Mouse (Mus musculus): ENCODE measurements around the gene Cmpk2.
"Not testable (repeated sequence)": the region's sequence is repeated elsewhere in the genome, so short reads cannot be mapped to it uniquely, and the experiment has no call there.

Cmpk2 gene

GRCm38 (mm10) chr12:26460091-26460490 is 8.9 kb upstream of the Cmpk2 start:
- DNase-seq (ENCODE audit: low read depth, low spot score), result peak; percentile 27
- H3K36me3 ChIP-seq (ENCODE audit: control insufficient read depth, insufficient read depth, low read length, poor library complexity, severe bottlenecking), result no peaks in the 10 kb centered on the region

GRCm38 (mm10) chr12:26465600-26465999 is 3.4 kb upstream of the Cmpk2 start:
- Histone ChIP-seq H3K27me3 (ENCODE audit: control insufficient read depth, insufficient read depth, low read length, poor library complexity, severe bottlenecking) (no peaks in the 10 kb centered on the region), H3K36me3 (ENCODE audit: control insufficient read depth, insufficient read depth, low read length, poor library complexity, severe bottlenecking) (no peaks in the 10 kb centered on the region)
- DNase-seq (ENCODE audit: low read depth, low spot score), result no peak

More at GRCm38 (mm10) chr12:26460091-26460490, 8.9 kb upstream of the Cmpk2 start:
- no peaks in the 10 kb centered on the region for H3K27me3 ChIP-seq (ENCODE audit: control insufficient read depth, insufficient read depth, low read length, poor library complexity, severe bottlenecking)

- Histone ChIP-seq H3K27me3 (ENCODE audit: control insufficient read depth, insufficient read depth, low read length, poor library complexity, severe bottlenecking) (no peaks in the 10 kb centered on the region), H3K36me3 (ENCODE audit: control insufficient read depth, insufficient read depth, low read length, poor library complexity, severe bottlenecking) (no peaks in the 10 kb centered on the region; the same call in 1 of the 2 replicates)
- no peak for DNase-seq (ENCODE audit: low read depth, low spot score)
Observed at GRCm38 (mm10) chr12:26470042-26470409, 1.0 kb downstream of the Cmpk2 start.

- no peaks in the 10 kb centered on the region for H3K27me3 ChIP-seq (ENCODE audit: control insufficient read depth, insufficient read depth, low read length, poor library complexity, severe bottlenecking)
- peaks cover 2% of the 10 kb centered on the region; the same call in 1 of the 2 replicates for H3K36me3 ChIP-seq (ENCODE audit: control insufficient read depth, insufficient read depth, low read length, poor library complexity, severe bottlenecking)
- DNase-seq (ENCODE audit: low read depth, low spot score), result no peak
Observed at GRCm38 (mm10) chr12:26471376-26471775, 2.4 kb downstream of the Cmpk2 start.

- Histone ChIP-seq H3K36me3 (ENCODE audit: control insufficient read depth, insufficient read depth, low read length, poor library complexity, severe bottlenecking) (peaks cover 6% of the 10 kb centered on the region; the same call in 1 of the 2 replicates), H3K27me3 (ENCODE audit: control insufficient read depth, insufficient read depth, low read length, poor library complexity, severe bottlenecking) (no peaks in the 10 kb centered on the region)
- DNase-seq (ENCODE audit: low read depth, low spot score), result no peak
Observed at GRCm38 (mm10) chr12:26472770-26473481, 3.9 kb downstream of the Cmpk2 start.

GRCm38 (mm10) chr12:26473746-26474145 is 4.7 kb downstream of the Cmpk2 start:
- peaks cover 6% of the 10 kb centered on the region; the same call in 1 of the 2 replicates for H3K36me3 ChIP-seq (ENCODE audit: control insufficient read depth, insufficient read depth, low read length, poor library complexity, severe bottlenecking)
- H3K27me3 ChIP-seq (ENCODE audit: control insufficient read depth, insufficient read depth, low read length, poor library complexity, severe bottlenecking), result no peaks in the 10 kb centered on the region
- no peak for DNase-seq (ENCODE audit: low read depth, low spot score)

DNA sequence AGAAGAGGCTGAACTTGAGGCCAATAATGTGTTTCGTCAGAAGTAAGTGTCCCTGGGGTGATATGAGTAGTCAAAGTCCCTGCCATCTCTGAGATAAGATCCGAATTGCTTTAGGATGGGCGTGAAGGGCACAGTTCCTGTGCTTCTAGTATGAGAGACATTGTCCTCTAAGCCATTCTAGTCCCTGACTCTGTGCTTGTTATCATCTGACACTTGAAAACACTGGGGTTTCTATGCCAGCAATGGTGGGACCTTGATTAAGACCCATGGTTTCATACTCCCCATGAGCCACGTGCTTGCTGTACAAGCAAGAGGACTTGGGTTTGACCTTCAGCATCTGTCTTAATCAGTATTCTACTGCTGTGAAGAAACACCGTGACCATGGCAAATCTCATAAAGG is 8.2 kb downstream of the Cmpk2 start:
- H3K27me3 ChIP-seq (ENCODE audit: control insufficient read depth, insufficient read depth, low read length, poor library complexity, severe bottlenecking), result no peaks in the 10 kb centered on the region
- peaks cover 6% of the 10 kb centered on the region for H3K36me3 ChIP-seq (ENCODE audit: control insufficient read depth, insufficient read depth, low read length, poor library complexity, severe bottlenecking)
- DNase-seq (ENCODE audit: low read depth, low spot score), result no peak

DNA sequence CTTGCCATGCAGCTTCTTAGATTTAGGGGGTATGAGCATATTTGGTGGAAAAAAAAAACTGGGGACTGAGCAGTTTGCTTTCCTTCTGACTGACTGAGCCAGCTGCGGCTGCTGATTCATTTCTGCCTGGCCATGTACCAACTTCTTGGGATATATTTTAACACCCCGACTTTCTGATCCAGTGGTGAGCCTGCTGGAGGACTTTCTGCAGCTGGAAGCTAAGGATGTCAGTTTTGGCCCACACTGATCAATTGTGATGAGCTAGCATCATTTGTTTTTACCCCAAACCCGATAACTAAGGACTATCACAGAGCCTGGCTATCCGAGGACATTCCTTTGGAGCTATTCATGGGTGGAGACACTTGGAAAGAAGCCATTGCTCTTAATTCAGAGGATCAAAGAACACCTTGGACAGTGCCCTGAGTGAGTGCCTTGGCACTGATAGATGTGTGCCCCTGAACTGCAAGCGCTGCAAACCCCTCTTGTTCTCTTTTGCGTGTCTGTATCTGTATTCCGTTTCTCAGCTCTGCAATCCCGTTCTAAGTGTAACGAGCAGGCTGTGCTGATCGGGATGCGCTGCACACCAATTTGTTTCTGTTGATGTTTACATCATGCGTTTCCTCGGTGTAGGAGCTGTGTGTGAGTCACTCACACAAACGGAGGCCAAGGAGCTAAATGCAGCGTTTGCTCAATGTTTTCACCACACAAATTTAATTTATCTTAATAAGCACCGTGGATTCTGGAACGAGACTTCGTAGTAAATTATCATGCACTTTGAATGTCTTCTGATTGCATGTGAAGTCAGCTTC is 9.4 kb downstream of the Cmpk2 start:
- H3K27me3 ChIP-seq (ENCODE audit: control insufficient read depth, insufficient read depth, low read length, poor library complexity, severe bottlenecking), result no peaks in the 10 kb centered on the region
- H3K36me3 ChIP-seq (ENCODE audit: control insufficient read depth, insufficient read depth, low read length, poor library complexity, severe bottlenecking), result peaks cover 6% of the 10 kb centered on the region
- DNase-seq (ENCODE audit: low read depth, low spot score), result no peak

DNA sequence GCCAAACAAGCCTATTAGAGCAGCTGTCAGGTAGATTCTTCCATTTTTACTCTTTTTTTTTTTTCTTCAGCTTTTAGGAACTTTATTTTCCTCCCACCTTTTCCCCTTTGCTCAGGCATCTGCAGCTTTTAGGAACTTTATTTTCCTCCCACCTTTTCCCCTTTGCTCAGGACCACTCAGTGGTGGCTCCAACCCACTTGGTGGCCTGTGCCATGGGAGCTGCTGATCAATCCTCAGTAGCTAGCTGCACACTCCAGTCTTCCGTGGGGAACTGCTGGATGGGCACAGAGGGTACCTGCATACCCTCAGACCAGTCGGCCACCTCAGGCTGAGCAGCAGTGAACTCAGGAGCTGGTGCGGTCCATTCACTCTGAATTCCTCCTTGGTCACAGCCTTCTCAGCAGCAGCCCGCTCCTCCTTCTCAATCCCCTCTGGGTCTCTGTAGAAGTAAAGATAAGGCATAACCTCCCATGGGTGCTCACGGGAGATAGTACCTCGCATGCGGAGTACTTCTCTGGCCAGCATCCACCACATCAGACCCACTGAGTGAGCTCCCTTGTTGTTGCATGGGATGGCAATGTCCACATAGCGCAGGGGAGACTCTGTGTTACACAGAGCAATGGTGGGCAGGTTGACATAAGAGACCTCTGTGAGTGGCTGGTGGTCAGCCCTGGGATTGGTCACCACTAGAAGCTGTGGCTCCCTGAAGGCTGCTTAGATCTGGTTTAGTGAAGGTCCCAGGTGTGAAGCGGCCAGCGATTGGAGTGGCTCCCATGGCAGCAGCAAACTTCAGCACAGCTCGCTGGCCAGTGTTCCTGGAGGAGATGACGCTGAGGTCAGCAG is 17.0 kb downstream of the Cmpk2 start:
- H3K27me3 ChIP-seq (ENCODE audit: control insufficient read depth, insufficient read depth, low read length, poor library complexity, severe bottlenecking); DNase-seq (ENCODE audit: low read depth, low spot score); H3K36me3 ChIP-seq (ENCODE audit: control insufficient read depth, insufficient read depth, low read length, poor library complexity, severe bottlenecking): not testable (repeated sequence)

DNA sequence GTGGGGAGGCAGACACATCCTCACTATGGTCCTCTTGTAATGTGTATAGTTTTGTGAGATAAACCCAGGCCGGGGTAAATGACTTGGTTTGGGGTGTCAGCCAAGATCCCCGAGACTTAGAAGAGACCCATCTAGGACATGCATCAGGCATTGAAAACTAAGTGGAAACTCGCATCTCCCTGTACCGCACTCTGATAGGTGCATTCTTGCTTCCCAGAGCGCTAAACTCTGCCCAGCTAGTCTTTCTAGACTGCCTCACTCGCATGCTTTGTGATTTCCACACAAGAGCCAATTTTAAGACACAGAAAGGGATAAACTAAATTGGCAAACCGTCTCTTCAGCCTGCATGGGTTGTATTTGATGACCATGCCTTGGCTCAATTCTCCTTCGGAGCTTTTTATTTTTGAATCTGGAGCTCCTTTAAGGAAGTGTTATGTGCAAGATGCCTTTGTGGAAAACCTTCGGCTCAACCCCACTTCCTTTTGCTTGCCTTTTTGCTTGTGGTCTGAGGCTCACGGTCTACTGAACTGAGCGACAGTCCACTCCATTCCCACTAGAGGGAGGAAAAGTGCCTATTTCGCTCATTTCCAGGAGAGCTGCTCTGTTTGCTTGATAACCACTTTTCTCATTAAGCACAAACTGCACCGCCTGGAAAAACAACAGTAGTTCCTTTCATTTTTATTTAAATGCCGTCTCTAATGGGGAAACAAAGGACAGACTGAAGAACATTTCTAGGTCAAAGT is 19.0 kb downstream of the Cmpk2 start:
- no peaks in the 10 kb centered on the region for H3K36me3 ChIP-seq (ENCODE audit: control insufficient read depth, insufficient read depth, low read length, poor library complexity, severe bottlenecking)
- DNase-seq (ENCODE audit: low read depth, low spot score), result peak; percentile 5
- no peaks in the 10 kb centered on the region for H3K27me3 ChIP-seq (ENCODE audit: control insufficient read depth, insufficient read depth, low read length, poor library complexity, severe bottlenecking)

GRCm38 (mm10) chr12:26488617-26489274 is 19.7 kb downstream of the Cmpk2 start:
- DNase-seq (ENCODE audit: low read depth, low spot score), result no peak
- H3K36me3 ChIP-seq (ENCODE audit: control insufficient read depth, insufficient read depth, low read length, poor library complexity, severe bottlenecking), result no peaks in the 10 kb centered on the region
- H3K27me3 ChIP-seq (ENCODE audit: control insufficient read depth, insufficient read depth, low read length, poor library complexity, severe bottlenecking), result no peaks in the 10 kb centered on the region

DNA sequence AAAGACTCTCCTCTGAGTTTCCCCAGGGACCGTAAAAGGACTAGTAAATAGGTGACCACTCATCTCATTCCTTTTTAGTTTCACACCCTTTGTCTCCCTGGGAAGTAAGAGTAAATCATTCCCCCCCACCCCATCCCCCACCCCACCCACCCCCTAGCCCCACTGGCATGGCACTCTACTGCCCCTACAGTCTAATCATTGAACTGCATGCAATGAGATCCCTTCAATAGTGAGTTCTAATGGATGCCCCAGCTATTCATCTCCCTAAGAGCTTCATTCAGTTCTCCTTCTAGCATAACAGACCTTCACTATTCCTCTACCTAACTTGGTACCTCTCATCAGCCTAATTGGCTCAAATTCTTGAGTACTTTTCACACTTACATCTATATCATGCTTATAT is 20.9 kb downstream of the Cmpk2 start:
- peak; percentile 48 for DNase-seq (ENCODE audit: low read depth, low spot score)
- no peaks in the 10 kb centered on the region for H3K36me3 ChIP-seq (ENCODE audit: control insufficient read depth, insufficient read depth, low read length, poor library complexity, severe bottlenecking)
- H3K27me3 ChIP-seq (ENCODE audit: control insufficient read depth, insufficient read depth, low read length, poor library complexity, severe bottlenecking), result no peaks in the 10 kb centered on the region

DNA sequence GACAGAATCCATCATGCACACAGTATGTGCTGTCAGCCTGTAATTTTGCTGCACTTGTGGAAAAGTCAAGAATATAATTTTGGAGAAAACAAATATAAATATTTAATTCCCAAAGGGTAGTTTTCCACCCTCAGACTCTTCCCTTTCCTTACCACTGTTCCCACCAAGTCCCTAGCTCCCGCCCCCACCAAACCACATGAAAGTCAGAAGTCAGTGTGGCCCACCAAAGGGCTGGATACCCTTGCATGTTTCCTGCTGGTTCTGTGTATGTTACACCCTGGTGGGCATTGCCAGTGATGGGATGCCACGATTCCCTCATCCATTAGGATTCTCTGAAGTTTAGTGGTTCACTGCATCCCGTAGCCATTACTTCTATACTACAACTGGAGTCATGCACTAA is 32.0 kb downstream of the Cmpk2 start:
- DNase-seq (ENCODE audit: low read depth, low spot score), result no peak
- H3K27me3 ChIP-seq (ENCODE audit: control insufficient read depth, insufficient read depth, low read length, poor library complexity, severe bottlenecking), result no peaks in the 10 kb centered on the region
- H3K36me3 ChIP-seq (ENCODE audit: control insufficient read depth, insufficient read depth, low read length, poor library complexity, severe bottlenecking), result no peaks in the 10 kb centered on the region

DNA sequence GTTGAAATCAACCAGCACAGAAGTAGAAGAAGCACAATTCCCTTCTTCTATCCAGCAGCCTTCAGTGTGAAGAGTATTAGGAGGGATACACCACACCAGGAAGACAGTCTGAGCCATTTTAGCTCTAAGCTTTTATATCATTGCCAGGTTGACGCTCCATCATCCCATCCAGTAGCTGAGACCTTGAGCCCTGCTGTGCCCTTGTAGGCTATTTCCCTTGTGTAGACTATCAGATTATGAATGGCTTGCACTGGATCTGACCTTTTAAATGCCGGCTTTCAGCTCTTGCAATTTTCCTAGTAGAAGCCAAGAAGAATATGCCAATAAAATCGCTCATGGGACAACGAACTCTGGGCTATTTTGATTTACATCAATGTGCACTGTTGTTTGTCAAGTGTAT is 42.0 kb downstream of the Cmpk2 start:
- Histone ChIP-seq H3K36me3 (ENCODE audit: control insufficient read depth, insufficient read depth, low read length, poor library complexity, severe bottlenecking) (no peaks in the 10 kb centered on the region; the same call in 1 of the 2 replicates), H3K27me3 (ENCODE audit: control insufficient read depth, insufficient read depth, low read length, poor library complexity, severe bottlenecking) (no peaks in the 10 kb centered on the region)
- DNase-seq (ENCODE audit: low read depth, low spot score), result no peak
